Mouse (Mus musculus) urinary bladder, postnatal 10 days (tissue): ENCODE measurements around the gene Arhgap27.
"Not testable (repeated sequence)": the region's sequence is repeated elsewhere in the genome, so short reads cannot be mapped to it uniquely, and the experiment has no call there.

Source experiments
- DNase-seq: peaks from one replicate; pipeline ENCODE4 v3.0.0; 2022; ENCODE audit warnings: low spot score

Gene Arhgap27

GRCm38 (mm10) chr11:103292890-103293287 is 70.6 kb downstream of the Arhgap27 start:
- no peak for DNase-seq

DNA sequence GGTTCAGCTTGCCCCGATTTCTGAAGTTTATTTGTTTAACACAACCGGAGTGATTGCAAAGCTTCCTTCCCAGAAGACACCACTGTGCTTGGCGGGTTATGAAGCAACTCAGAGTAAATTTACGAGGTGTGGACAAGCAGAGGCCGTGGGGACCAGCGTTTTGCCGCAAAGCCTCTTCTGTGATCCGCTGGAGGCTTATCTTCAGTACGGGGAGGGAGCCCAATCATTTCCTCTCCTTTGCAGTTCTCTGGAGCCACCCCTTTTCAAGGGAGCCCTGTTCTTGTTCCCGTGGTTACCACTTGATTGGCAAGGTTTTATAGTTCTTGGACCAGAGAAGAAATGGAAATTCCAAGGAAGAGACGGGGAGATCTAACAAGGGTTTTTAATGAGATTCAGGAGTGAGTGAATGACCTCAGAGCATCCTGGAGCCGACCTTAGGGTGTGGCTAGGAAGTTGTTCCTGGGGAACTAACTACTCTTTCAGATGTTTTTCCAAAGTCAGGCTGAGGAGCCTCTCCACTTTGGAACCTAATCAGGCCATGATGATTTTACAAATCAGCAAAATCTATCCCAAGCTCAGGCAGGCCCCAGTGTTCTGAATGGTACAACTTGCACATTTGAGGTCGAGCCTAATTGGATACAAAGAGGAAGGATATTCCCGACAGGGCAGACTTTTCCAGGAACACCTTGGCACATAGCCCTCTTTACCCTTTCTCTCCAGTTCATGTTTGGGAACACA is 71.2 kb downstream of the Arhgap27 start:
- no peak for DNase-seq

DNA sequence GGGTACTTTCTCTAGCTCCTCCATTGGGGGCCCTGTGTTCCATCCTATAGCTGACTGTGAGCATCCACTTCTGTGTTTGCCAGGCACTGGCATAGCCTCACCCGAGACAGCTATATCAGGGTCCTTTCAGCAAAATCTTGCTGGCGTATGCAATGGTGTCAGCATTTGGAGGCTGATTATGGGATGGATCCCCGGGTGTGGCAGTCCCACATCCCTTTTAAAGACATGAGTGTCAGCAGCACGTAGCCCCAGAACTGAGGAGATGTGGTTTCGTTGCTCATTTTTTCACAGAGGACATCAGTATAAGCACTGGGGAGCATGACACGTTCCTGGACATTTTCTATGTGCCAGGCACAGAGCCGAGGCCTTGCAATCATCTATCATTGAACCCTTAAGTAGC is 72.7 kb downstream of the Arhgap27 start:
- not testable (repeated sequence) for DNase-seq

DNA sequence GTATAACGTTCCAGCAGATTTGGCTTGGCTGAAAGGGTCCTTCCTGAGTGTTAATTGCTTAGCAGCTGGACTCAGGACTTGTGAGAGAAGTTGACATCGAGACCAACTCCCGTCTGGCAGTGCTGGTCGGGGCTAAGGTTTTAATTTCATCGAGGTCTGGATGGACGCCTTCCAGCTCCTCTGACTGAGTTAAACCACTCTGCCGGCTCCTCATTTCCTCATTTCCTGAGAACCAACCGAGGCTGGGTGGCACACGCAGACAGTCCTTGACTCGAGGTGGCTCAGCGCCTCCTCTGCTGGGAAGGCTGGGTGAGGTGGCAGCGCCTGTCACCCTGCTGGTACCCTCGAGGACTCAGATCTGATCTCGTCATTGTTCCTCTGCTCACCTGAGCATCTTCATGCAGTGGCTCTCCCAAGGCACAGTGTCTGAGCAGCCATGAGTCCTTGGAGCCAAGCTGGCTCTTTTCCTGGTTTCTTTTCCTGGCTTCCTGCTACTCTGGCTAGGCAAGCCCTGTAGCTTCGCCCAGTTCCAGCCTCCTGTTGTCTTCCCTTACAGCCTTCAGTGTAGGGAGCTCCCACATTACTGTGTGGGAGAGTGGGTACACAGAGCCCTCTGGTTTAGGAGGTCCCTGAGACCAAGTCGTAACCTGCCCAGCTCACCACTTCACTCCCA is 75.1 kb downstream of the Arhgap27 start:
- no peak for DNase-seq

- DNase-seq = no peak
These were observed 76.6 kb downstream of the Arhgap27 start for GRCm38 (mm10) chr11:103286910-103287309.

GRCm38 (mm10) chr11:103285951-103286350 is 77.5 kb downstream of the Arhgap27 start:
- DNase-seq = no peak

- DNase-seq = no peak
These were observed 78.2 kb downstream of the Arhgap27 start for GRCm38 (mm10) chr11:103285276-103285675.

GRCm38 (mm10) chr11:103281784-103282183 is 81.7 kb downstream of the Arhgap27 start:
- no peak for DNase-seq
